In the genomic region with DNA sequence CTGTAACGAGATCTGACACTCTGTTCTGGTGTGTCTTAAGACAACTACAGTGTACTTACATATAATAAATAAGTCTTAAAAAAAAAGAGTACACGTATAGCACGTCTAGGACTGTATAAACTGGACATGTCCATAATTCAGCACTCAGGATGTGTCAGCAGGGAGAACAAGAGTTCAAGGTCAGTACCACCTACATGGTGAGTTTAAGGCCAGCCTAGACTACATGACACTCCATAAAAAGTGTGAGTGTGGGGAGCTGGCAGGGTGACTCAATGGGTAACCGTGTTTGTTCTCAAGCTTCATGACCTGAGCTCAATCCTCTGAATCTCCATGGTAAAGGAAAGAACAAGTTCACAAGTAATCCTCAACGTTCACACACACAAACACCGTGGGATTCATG, we compare ENCODE assay signal across 24 mouse cellular contexts. TPM values are rescaled to one million over a fixed set of nuclear protein-coding genes. Genes with fewer than 3 reads are reported as not detected.
"Had no signal": no experiment of that assay in that cellular context is flagged by ENCODE, and none has a peak within 500 bp of the region (broad histone marks: within the 10 kb centered on the region; RNA-seq: fewer than 3 reads in every experiment).

No protein-coding gene starts in this region.

- DNase-seq: retina, postnatal 1 day; right cerebral cortex, adult 18-20 months; right cerebral cortex, postnatal 14 days; right cerebral cortex, postnatal 25 days; right cerebral cortex, postnatal 4 days; spleen, adult 18-20 months; thymus, adult 18-20 months; thymus, adult 2 months; thymus, postnatal 14 days; thymus, postnatal 25 days; thymus, postnatal 36 days; thymus, postnatal 4 days had no signal

RNA-seq across cellular contexts. Expression of a gene that starts 44.1 kb away (rescaled TPM):
- total RNA-seq: neutrophil, adult 5-6 weeks had no signal
- polyA plus RNA-seq: neural tube, embryonic 13.5 days; neural tube, embryonic 14.5 days; neural tube, embryonic 15.5 days; small intestine, adult 2 months; spleen, adult 2 months; stomach, embryonic 14.5 days; stomach, embryonic 15.5 days; stomach, embryonic 16.5 days; stomach, postnatal 0 days; thymus, adult 2 months; thymus, postnatal 0 days; urinary bladder, adult 2 months had no signal
